Mouse (Mus musculus) hindbrain, embryonic 14.5 days (tissue): ENCODE data around the gene Bscl2. TPM values are rescaled to one million over a fixed set of nuclear protein-coding genes. Genes with fewer than 3 reads are reported as not detected.
A peak's percentile ranks its signal among the peaks of the same experiment; 100 is the strongest.

Experiments used
- ATAC-seq: fragments of 200-750 bp; cut with Nextera tagmentation; 2 replicates; pipeline ENCODE4 v1.8.0; 2017; ENCODE audit warnings: moderate number of reproducible peaks, mild to moderate bottlenecking, moderate TSS enrichment, moderate library complexity; ENCODE audit not compliant: low FRiP score
- DNase-seq: peaks from one replicate; pipeline ENCODE4 v3.0.0-alpha.2; 2015; ENCODE audit warnings: low spot score
- H3K27ac ChIP-seq: fragments of 300-500 bp; sonication (generic); 2 replicates; pipeline ENCODE4 v1.5.1; 2014; ENCODE audit warnings: mild to moderate bottlenecking, moderate library complexity
- H3K27me3 ChIP-seq: fragments of 300-500 bp; sonication (generic); 2 replicates; pipeline ENCODE4 v1.6.1; 2014; ENCODE audit warnings: mild to moderate bottlenecking, low read length, mixed read lengths; ENCODE audit not compliant: control insufficient read depth, insufficient read depth
- H3K36me3 ChIP-seq: fragments of 300-500 bp; sonication (generic); replicated peaks from 2 replicates; pipeline ENCODE4 v1.6.1; 2014; ENCODE audit not compliant: control insufficient read depth, insufficient read depth
- H3K4me1 ChIP-seq: fragments of 300-500 bp; sonication (generic); replicated peaks from 2 replicates; pipeline ENCODE4 v1.6.1; 2014; ENCODE audit warnings: antibody characterized with exemption, low read length, mixed read lengths; ENCODE audit not compliant: control insufficient read depth, insufficient read depth
- H3K4me2 ChIP-seq: fragments of 300-500 bp; sonication (generic); replicated peaks from 2 replicates; pipeline ENCODE4 v1.6.1; 2014; ENCODE audit warnings: mild to moderate bottlenecking, moderate library complexity
- H3K4me3 ChIP-seq: fragments of 300-500 bp; sonication (generic); replicated peaks from 2 replicates; pipeline ENCODE4 v1.5.1; 2014; ENCODE audit warnings: mild to moderate bottlenecking, low read length
- H3K9ac ChIP-seq: fragments of 300-500 bp; sonication (generic); 2 replicates; pipeline ENCODE4 v1.6.1; 2014
- H3K9me3 ChIP-seq: fragments of 300-500 bp; sonication (generic); 2 replicates; pipeline ENCODE4 v1.6.1; 2016; ENCODE audit warnings: low read length; ENCODE audit not compliant: control insufficient read depth
- WGBS: fragments of 180-500 bp; shearing (Covaris S2); extraction: QIAGEN DNeasy Blood & Tissue Kit; methylation state at CpG from one replicate; pipeline ENCODE4 v1.1.7; 2014; 5-methylcytosine and 5-hydroxymethylcytosine counted together
- polyA plus RNA-seq: library from polyadenylated mRNA; unstranded; fragments of >200 nt; fragmentation: Nextera tagmentation; extraction: Ambion mirVana; gene quantifications from 2 replicates; pipeline ENCODE4 v1.2.1, GENCODE M21; 2014

Bscl2 gene
- polyA plus RNA-seq, 1 experiment from 2014 or later: 79.9 TPM

- no peak for ATAC-seq
- Histone ChIP-seq H3K9me3 (no peaks in the 10 kb centered on the region), H3K27ac (peak overlapping the region; percentile 96), H3K36me3 (peaks cover 34% of the 10 kb centered on the region), H3K4me2 (peak overlapping the region; percentile 66), H3K27me3 (no peaks in the 10 kb centered on the region), H3K4me1 (peaks cover 13% of the 10 kb centered on the region), H3K4me3 (peak overlapping the region; percentile 77), H3K9ac (peak overlapping the region; percentile 94)
- peak; percentile 67 for DNase-seq
- 13% methylated on average over 29 of the region's 29 CpGs for WGBS
Measured at GRCm38 (mm10) chr19:8839908-8840791, 2.9 kb downstream of the Bscl2 start.

GRCm38 (mm10) chr19:8841012-8841411, 3.7 kb downstream of the Bscl2 start:
- no peaks in the 10 kb centered on the region for H3K27me3 ChIP-seq
- peaks cover 13% of the 10 kb centered on the region for H3K4me1 ChIP-seq
- H3K4me2 ChIP-seq: peak overlapping the region; percentile 66
- DNase-seq: no peak
- peak overlapping the region; percentile 77 for H3K4me3 ChIP-seq
- peak overlapping the region; percentile 94 for H3K9ac ChIP-seq
- 82% methylated on average over 7 of the region's 7 CpGs for WGBS
- ATAC-seq: no peak
- no peaks in the 10 kb centered on the region for H3K9me3 ChIP-seq
- peak overlapping the region; percentile 96; the same call in 1 of the 2 replicates for H3K27ac ChIP-seq
- H3K36me3 ChIP-seq: peaks cover 36% of the 10 kb centered on the region

GRCm38 (mm10) chr19:8842961-8843360, 5.7 kb downstream of the Bscl2 start:
- H3K9me3 ChIP-seq: no peaks in the 10 kb centered on the region
- no peak for DNase-seq
- H3K4me2 ChIP-seq: no peak overlapping the region
- no peak overlapping the region for H3K9ac ChIP-seq
- no peak overlapping the region for H3K27ac ChIP-seq
- H3K27me3 ChIP-seq: no peaks in the 10 kb centered on the region
- peaks cover 13% of the 10 kb centered on the region for H3K4me1 ChIP-seq
- WGBS: 88% methylated on average over 6 of the region's 6 CpGs
- no peak overlapping the region for H3K4me3 ChIP-seq
- peaks cover 55% of the 10 kb centered on the region for H3K36me3 ChIP-seq
- ATAC-seq: no peak

GRCm38 (mm10) chr19:8844371-8845129, 7.3 kb downstream of the Bscl2 start:
- H3K9ac ChIP-seq: no peak overlapping the region
- 61% methylated on average over 5 of the region's 5 CpGs for WGBS
- peaks cover 65% of the 10 kb centered on the region for H3K36me3 ChIP-seq
- H3K9me3 ChIP-seq: no peaks in the 10 kb centered on the region
- ATAC-seq: no peak
- H3K4me2 ChIP-seq: no peak overlapping the region
- no peak overlapping the region for H3K4me3 ChIP-seq
- H3K4me1 ChIP-seq: peaks cover 13% of the 10 kb centered on the region
- H3K27me3 ChIP-seq: no peaks in the 10 kb centered on the region
- H3K27ac ChIP-seq: no peak overlapping the region
- DNase-seq: peak; percentile 85

GRCm38 (mm10) chr19:8848356-8848755, 11.1 kb downstream of the Bscl2 start:
- H3K27ac ChIP-seq: no peak overlapping the region
- no peak overlapping the region for H3K9ac ChIP-seq
- H3K27me3 ChIP-seq: no peaks in the 10 kb centered on the region; the same call in 1 of the 2 replicates
- DNase-seq (no peak), ATAC-seq (no peak)
- 86% methylated on average over 5 of the region's 5 CpGs for WGBS
- no peaks in the 10 kb centered on the region for H3K4me1 ChIP-seq
- H3K4me2 ChIP-seq: no peak overlapping the region
- H3K9me3 ChIP-seq: no peaks in the 10 kb centered on the region
- no peak overlapping the region for H3K4me3 ChIP-seq
- H3K36me3 ChIP-seq: peaks cover 52% of the 10 kb centered on the region

GRCm38 (mm10) chr19:8850402-8850901, 13.2 kb downstream of the Bscl2 start, which contains the start of gene Lrrn4cl:
Gene Lrrn4cl, plus strand, starts transcription at chr19:8850768.
- Histone ChIP-seq H3K9me3 (no peaks in the 10 kb centered on the region), H3K4me3 (no peak within 1 kb of the TSS), H3K4me2 (no peak within 1 kb of the TSS; the same call in 1 of the 2 replicates), H3K36me3 (peaks cover 35% of the 10 kb centered on the region), H3K27ac (no peak within 1 kb of the TSS), H3K9ac (no peak within 1 kb of the TSS), H3K27me3 (no peaks in the 10 kb centered on the region; the same call in 1 of the 2 replicates), H3K4me1 (no peaks in the 10 kb centered on the region)
- DNase-seq (no peak), ATAC-seq (peak; percentile 34; the same call in 1 of the 2 replicates)
- 35% methylated on average over 7 of the region's 7 CpGs for WGBS

- H3K36me3 ChIP-seq: peaks cover 24% of the 10 kb centered on the region
- DNase-seq: no peak
- no peaks in the 10 kb centered on the region for H3K4me1 ChIP-seq
- no peak for ATAC-seq
- H3K9me3 ChIP-seq: no peaks in the 10 kb centered on the region
- no peaks in the 10 kb centered on the region; the same call in 1 of the 2 replicates for H3K27me3 ChIP-seq
- WGBS: 51% methylated on average over 7 of the region's 7 CpGs
- H3K4me2 ChIP-seq: no peak overlapping the region
- no peak overlapping the region for H3K9ac ChIP-seq
- H3K4me3 ChIP-seq: no peak overlapping the region
- no peak overlapping the region for H3K27ac ChIP-seq
Measured at GRCm38 (mm10) chr19:8851639-8852038, 14.4 kb downstream of the Bscl2 start.

GRCm38 (mm10) chr19:8852236-8852928, 15.1 kb downstream of the Bscl2 start:
- no peak for ATAC-seq
- H3K4me3 ChIP-seq: no peak overlapping the region
- WGBS: 63% methylated on average over 10 of the region's 10 CpGs
- H3K9me3 ChIP-seq: no peaks in the 10 kb centered on the region
- no peak overlapping the region for H3K9ac ChIP-seq
- DNase-seq: no peak
- no peak overlapping the region for H3K4me2 ChIP-seq
- H3K27ac ChIP-seq: no peak overlapping the region
- peaks cover 16% of the 10 kb centered on the region for H3K36me3 ChIP-seq
- H3K4me1 ChIP-seq: no peaks in the 10 kb centered on the region
- no peaks in the 10 kb centered on the region; the same call in 1 of the 2 replicates for H3K27me3 ChIP-seq
